Mouse (Mus musculus): ENCODE measurements around the gene Usp48. TPM values are rescaled to one million over a fixed set of nuclear protein-coding genes. Genes with fewer than 3 reads are reported as not detected.

Gene Usp48
- total RNA-seq, 2 experiments from 2014 or later: 20.1 to 24.4 TPM

- intact Hi-C loops (cut with DNase I; ENCODE audit: low total_unique reads): loop anchor here (10.0 kb wide), 1 partner anchor 156 kb away; no protein-coding TSS in a partner anchor
- no peak for DNase-seq
Measured at GRCm38 (mm10) chr4:137678568-137678967, 85.0 kb downstream of the Usp48 start.

GRCm38 (mm10) chr4:137679979-137680550 is 86.5 kb downstream of the Usp48 start:
- DNase-seq: no peak
- intact Hi-C loops (cut with DNase I; ENCODE audit: low total_unique reads): loop anchor here (10.0 kb wide), 1 partner anchor 155 kb away; no protein-coding TSS in a partner anchor

GRCm38 (mm10) chr4:137680721-137681120 is 87.2 kb downstream of the Usp48 start:
- intact Hi-C loops (cut with DNase I; ENCODE audit: low total_unique reads): no loop called here
- DNase-seq: no peak

GRCm38 (mm10) chr4:137681408-137682104 is 88.0 kb downstream of the Usp48 start:
- peak; percentile 39 for DNase-seq
- intact Hi-C loops (cut with DNase I; ENCODE audit: low total_unique reads): no loop called here

GRCm38 (mm10) chr4:137682961-137683453 is 89.5 kb downstream of the Usp48 start:
- intact Hi-C loops (cut with DNase I; ENCODE audit: low total_unique reads): no loop called here
- DNase-seq: no peak

GRCm38 (mm10) chr4:137684830-137685343 is 91.3 kb downstream of the Usp48 start:
- DNase-seq: no peak
- intact Hi-C loops (cut with DNase I; ENCODE audit: low total_unique reads): no loop called here

- DNase-seq: no peak
- intact Hi-C loops (cut with DNase I; ENCODE audit: low total_unique reads): no loop called here
Measured at GRCm38 (mm10) chr4:137686303-137686702, 92.7 kb downstream of the Usp48 start.

GRCm38 (mm10) chr4:137687234-137687825 is 93.8 kb downstream of the Usp48 start:
- intact Hi-C loops (cut with DNase I; ENCODE audit: low total_unique reads): no loop called here
- DNase-seq: no peak

- no peak for DNase-seq
- intact Hi-C loops (cut with DNase I; ENCODE audit: low total_unique reads): no loop called here
Measured at GRCm38 (mm10) chr4:137692107-137692902, 98.8 kb downstream of the Usp48 start.

- intact Hi-C loops (cut with DNase I; ENCODE audit: low total_unique reads): no loop called here
- no peak for DNase-seq
Measured at GRCm38 (mm10) chr4:137695300-137695699, 101.7 kb downstream of the Usp48 start.

GRCm38 (mm10) chr4:137695900-137696299 is 102.3 kb downstream of the Usp48 start:
- no peak for DNase-seq
- intact Hi-C loops (cut with DNase I; ENCODE audit: low total_unique reads): no loop called here

- no peak for DNase-seq
- intact Hi-C loops (cut with DNase I; ENCODE audit: low total_unique reads): no loop called here
Measured at GRCm38 (mm10) chr4:137697156-137697885, 103.8 kb downstream of the Usp48 start.

GRCm38 (mm10) chr4:137698076-137698985 is 104.8 kb downstream of the Usp48 start:
- intact Hi-C loops (cut with DNase I; ENCODE audit: low total_unique reads): no loop called here
- no peak for DNase-seq

GRCm38 (mm10) chr4:137699264-137700211 is 106.0 kb downstream of the Usp48 start:
- no peak for DNase-seq
- intact Hi-C loops (cut with DNase I; ENCODE audit: low total_unique reads): no loop called here

GRCm38 (mm10) chr4:137700960-137701359 is 107.4 kb downstream of the Usp48 start:
- intact Hi-C loops (cut with DNase I; ENCODE audit: low total_unique reads): no loop called here
- DNase-seq: no peak

- intact Hi-C loops (cut with DNase I; ENCODE audit: low total_unique reads): no loop called here
- no peak for DNase-seq
Measured at GRCm38 (mm10) chr4:137703077-137703476, 109.5 kb downstream of the Usp48 start.

- intact Hi-C loops (cut with DNase I; ENCODE audit: low total_unique reads): no loop called here
- DNase-seq: no peak
Measured at GRCm38 (mm10) chr4:137704561-137704960, 111.0 kb downstream of the Usp48 start.
